Mouse (Mus musculus): ENCODE measurements around the gene Ifitm1. TPM values are rescaled to one million over a fixed set of nuclear protein-coding genes. Genes with fewer than 3 reads are reported as not detected.
A peak's percentile ranks its signal among the peaks of the same experiment; 100 is the strongest.
"Not testable (repeated sequence)": the region's sequence is repeated elsewhere in the genome, so short reads cannot be mapped to it uniquely, and the experiment has no call there.

Gene Ifitm1
- total RNA-seq, 2 experiments from 2014 or later, result 1.6 to 2.8 TPM

- intact Hi-C loops (cut with DNase I), result loop anchor here (1.0 to 5.0 kb wide), 5 partner anchors 38 to 168 kb away; partner anchors contain the start of gene Ifitm1
- DNase-seq (ENCODE audit: low spot score), result peak; percentile 79
These were observed 42.1 kb downstream of the Ifitm1 start for GRCm38 (mm10) chr7:141008938-141009660.

GRCm38 (mm10) chr7:141009665-141010064 is 42.6 kb downstream of the Ifitm1 start:
- intact Hi-C loops (cut with DNase I), result loop anchor here (1.0 to 5.0 kb wide), 4 partner anchors 38 to 168 kb away; partner anchors contain the start of gene Ifitm1
- DNase-seq (ENCODE audit: low spot score), result no peak

GRCm38 (mm10) chr7:141010593-141010992 is 43.6 kb downstream of the Ifitm1 start, which contains the start of gene Ifitm3:
Gene Ifitm3, minus strand, starts transcription at chr7:141010770.
- DNase-seq (ENCODE audit: low spot score), result peak; percentile 63
- intact Hi-C loops (cut with DNase I), result no loop called here

- intact Hi-C loops (cut with DNase I), result no loop called here
- no peak for DNase-seq (ENCODE audit: low spot score)
These were observed 44.3 kb downstream of the Ifitm1 start for GRCm38 (mm10) chr7:141011238-141011770.

- DNase-seq (ENCODE audit: low spot score), result no peak
- intact Hi-C loops (cut with DNase I), result no loop called here
These were observed 50.0 kb downstream of the Ifitm1 start for GRCm38 (mm10) chr7:141016707-141017697.

GRCm38 (mm10) chr7:141017824-141018223 is 50.8 kb downstream of the Ifitm1 start, which contains the start of gene Ifitm6:
Gene Ifitm6, minus strand, starts transcription at chr7:141017924.
- DNase-seq (ENCODE audit: low spot score); intact Hi-C loops (cut with DNase I): not testable (repeated sequence)

- intact Hi-C loops (cut with DNase I), result no loop called here
- DNase-seq (ENCODE audit: low spot score), result no peak
These were observed 52.0 kb downstream of the Ifitm1 start for GRCm38 (mm10) chr7:141019028-141019427.

Other genes starting within 250 kb of the Ifitm1 start
- gene Cyp2e1, start 203.5 kb upstream of the Ifitm1 start, total RNA-seq (2021), result 1 to 10 TPM; 6.3 to 6.9 TPM
- gene Syce1, start 179.4 kb upstream of the Ifitm1 start, total RNA-seq (2021), result not detected
- gene Zfp941, start 145.0 kb upstream of the Ifitm1 start, total RNA-seq (2021), result not detected
- gene Urah, start 132.2 kb upstream of the Ifitm1 start, total RNA-seq (2021), result under 1 TPM; 0.39 to 0.83 TPM
- gene Scgb1c1, start 121.7 kb upstream of the Ifitm1 start, total RNA-seq (2021), result 10 to 100 TPM; 10.8 to 14.5 TPM
- not detected for gene Odf3, start 119.4 kb upstream of the Ifitm1 start, total RNA-seq (2021)
- gene Gm45785, start 110.9 kb upstream of the Ifitm1 start, total RNA-seq (2021), result not detected
- gene Ric8a, start 110.3 kb upstream of the Ifitm1 start, total RNA-seq (2021), result 10 to 100 TPM; 20.1 to 21.8 TPM
- 10 to 100 TPM; 10.0 to 11.7 TPM for gene Bet1l, start 109.6 kb upstream of the Ifitm1 start, total RNA-seq (2021)
- gene Psmd13, start 85.3 kb upstream of the Ifitm1 start, total RNA-seq (2021), result 10 to 100 TPM; 86.0 to 93.0 TPM
- 10 to 100 TPM; 54.3 to 64.0 TPM for gene Sirt3, start 84.9 kb upstream of the Ifitm1 start, total RNA-seq (2021)
- gene Cox8b, start 66.8 kb upstream of the Ifitm1 start, total RNA-seq (2021), result 1,000 to 10,000 TPM; 2,576 to 2,619 TPM
- gene Nlrp6, start 46.3 kb upstream of the Ifitm1 start, total RNA-seq (2021), result not detected
- gene Pgghg, start 25.8 kb upstream of the Ifitm1 start, total RNA-seq (2021), result 1 to 10 TPM; 4.6 to 5.2 TPM
- gene Ifitm5, start 16.9 kb upstream of the Ifitm1 start, total RNA-seq (2021), result under 1 TPM; 0.47 to 0.59 TPM
- gene Gm45717, start 11.3 kb upstream of the Ifitm1 start, total RNA-seq (2021), result not detected
- gene Ifitm2, start 11.2 kb upstream of the Ifitm1 start, total RNA-seq (2021), result 100 to 1,000 TPM in 1 of 2 experiments, 10 to 100 TPM in 1; 96.7 to 116 TPM
- 100 to 1,000 TPM; 102 to 111 TPM for gene Ifitm3, start 43.5 kb downstream of the Ifitm1 start, total RNA-seq (2021)
- gene Ifitm6, start 50.7 kb downstream of the Ifitm1 start, total RNA-seq (2021), result under 1 TPM in 1 of 2 experiments, not detected in 1; 0.42 TPM
- gene Gm17387, start 61.9 kb downstream of the Ifitm1 start, total RNA-seq (2021), result not detected
- under 1 TPM in 1 of 2 experiments, not detected in 1; 0.08 TPM for gene B4galnt4, start 93.9 kb downstream of the Ifitm1 start, total RNA-seq (2021)
- under 1 TPM in 1 of 2 experiments, not detected in 1; 0.31 TPM for gene Pkp3, start 111.0 kb downstream of the Ifitm1 start, total RNA-seq (2021)
- 1 to 10 TPM; 4.8 to 7.7 TPM for gene Sigirr, start 133.4 kb downstream of the Ifitm1 start, total RNA-seq (2021)
- under 1 TPM in 1 of 2 experiments, not detected in 1; 0.08 TPM for gene Ano9, start 150.6 kb downstream of the Ifitm1 start, total RNA-seq (2021)
- gene Ptdss2, start 155.2 kb downstream of the Ifitm1 start, total RNA-seq (2021), result 10 to 100 TPM; 32.1 to 33.4 TPM
- 10 to 100 TPM; 65.7 to 69.9 TPM for gene Rnh1, start 205.6 kb downstream of the Ifitm1 start, total RNA-seq (2021)
- 100 to 1,000 TPM; 106 to 112 TPM for gene Hras, start 226.8 kb downstream of the Ifitm1 start, total RNA-seq (2021)
- gene Lrrc56, start 226.9 kb downstream of the Ifitm1 start, total RNA-seq (2021), result 1 to 10 TPM; 3.2 to 4.7 TPM
- not detected for gene Lmntd2, start 246.9 kb downstream of the Ifitm1 start, total RNA-seq (2021)
- under 1 TPM; 0.62 to 0.64 TPM for gene Rassf7, start 248.6 kb downstream of the Ifitm1 start, total RNA-seq (2021)

Measured in heart, postnatal 25 days (tissue).